Mouse (Mus musculus) G1E (cell line): ENCODE measurements at regions not wholly inside any gene's neighbourhood (a gene's known extent, or its start where the extent isn't known, plus 50 kb on each side); places are given as distances from the start of the nearest gene placed in this dataset.

Experiments used
- CTCF ChIP-seq: IDR thresholded peaks from 2 replicates; pipeline ENCODE4 v1.5.1; 2012; ENCODE audit warnings: low read depth, low read length, inconsistent platforms, mixed read lengths
- GATA1 ChIP-seq: IDR thresholded peaks from 2 replicates; pipeline ENCODE4 v1.6.1; 2012; ENCODE audit warnings: borderline replicate concordance, low read length, inconsistent platforms, mixed read lengths
- GATA2 ChIP-seq: IDR thresholded peaks from 2 replicates; pipeline ENCODE4 v1.6.1; 2012; ENCODE audit warnings: low read depth, low read length, inconsistent platforms, borderline replicate concordance
- POLR2AphosphoS5 ChIP-seq: IDR thresholded peaks from 2 replicates; pipeline ENCODE4 v1.6.1; 2012; ENCODE audit warnings: low read depth, low read length, inconsistent platforms; ENCODE audit not compliant: insufficient replicate concordance
- TAL1 ChIP-seq: conservative IDR thresholded peaks from 2 replicates; pipeline ENCODE4 v1.6.1; 2012; ENCODE audit warnings: low read depth, low read length, inconsistent platforms, mixed read lengths

GRCm38 (mm10) chr14:48593363-48593762 lies 80.3 kb downstream of the Otx2 start:
- TF ChIP-seq CTCF (no peak), GATA1 (no peak), TAL1 (no peak), GATA2 (no peak), POLR2AphosphoS5 (no peak)
